Mouse (Mus musculus): ENCODE results near the gene Tbc1d10c. TPM values are rescaled to one million over a fixed set of nuclear protein-coding genes. Genes with fewer than 3 reads are reported as not detected.
"Not testable (repeated sequence)": the region's sequence is repeated elsewhere in the genome, so short reads cannot be mapped to it uniquely, and the experiment has no call there.

The Tbc1d10c gene
- polyA plus RNA-seq, 1 experiment from 2014 or later = 0.43 TPM

GRCm38 (mm10) chr19:4142416-4143173 lies 48.5 kb downstream of the Tbc1d10c start:
- no peak overlapping the region for H3K9ac ChIP-seq (ENCODE audit: low read length)
- no peak for DNase-seq (ENCODE audit: low spot score)
- H3K27ac ChIP-seq (ENCODE audit: low read depth, low read length) = no peak overlapping the region
- H3K4me2 ChIP-seq (ENCODE audit: low read depth, low read length, severe bottlenecking) = no peak overlapping the region
- no peaks in the 10 kb centered on the region; the same call in 1 of the 2 replicates for H3K9me3 ChIP-seq (ENCODE audit: control insufficient read depth, low read length)
- 93% methylated on average over 18 of the region's 18 CpGs for whole genome bisulfite sequencing
- H3K27me3 ChIP-seq (ENCODE audit: control insufficient read depth, insufficient read depth, low read length) = no peaks in the 10 kb centered on the region
- no peaks in the 10 kb centered on the region; the same call in 1 of the 2 replicates for H3K4me1 ChIP-seq (replicated peaks; ENCODE audit: control insufficient read depth, insufficient read depth, low read length)
- ATAC-seq (replicated peaks; ENCODE audit: low FRiP score) = no peak
- H3K36me3 ChIP-seq (ENCODE audit: control insufficient read depth, insufficient read depth, low read length) = no peaks in the 10 kb centered on the region
- H3K4me3 ChIP-seq (ENCODE audit: low read depth, low read length) = no peak overlapping the region

GRCm38 (mm10) chr19:4140147-4140546 lies 50.9 kb downstream of the Tbc1d10c start:
- Histone ChIP-seq H3K9ac (ENCODE audit: low read length) (no peak overlapping the region), H3K4me3 (ENCODE audit: low read depth, low read length) (no peak overlapping the region), H3K9me3 (ENCODE audit: control insufficient read depth, low read length) (no peaks in the 10 kb centered on the region), H3K36me3 (ENCODE audit: control insufficient read depth, insufficient read depth, low read length) (no peaks in the 10 kb centered on the region), H3K4me1 (replicated peaks; ENCODE audit: control insufficient read depth, insufficient read depth, low read length) (no peaks in the 10 kb centered on the region), H3K4me2 (ENCODE audit: low read depth, low read length, severe bottlenecking) (no peak overlapping the region), H3K27me3 (ENCODE audit: control insufficient read depth, insufficient read depth, low read length) (no peaks in the 10 kb centered on the region), H3K27ac (ENCODE audit: low read depth, low read length) (no peak overlapping the region)
- ATAC-seq (replicated peaks; ENCODE audit: low FRiP score) (no peak), DNase-seq (ENCODE audit: low spot score) (no peak)
- 86% methylated on average over 6 of the region's 6 CpGs for WGBS

- Histone ChIP-seq H3K36me3 (ENCODE audit: control insufficient read depth, insufficient read depth, low read length) (no peaks in the 10 kb centered on the region), H3K27me3 (ENCODE audit: control insufficient read depth, insufficient read depth, low read length) (no peaks in the 10 kb centered on the region), H3K27ac (ENCODE audit: low read depth, low read length) (no peak within 1 kb of the TSS), H3K4me1 (replicated peaks; ENCODE audit: control insufficient read depth, insufficient read depth, low read length) (no peaks in the 10 kb centered on the region), H3K9ac (ENCODE audit: low read length) (no peak within 1 kb of the TSS), H3K4me2 (ENCODE audit: low read depth, low read length, severe bottlenecking) (no peak within 1 kb of the TSS), H3K4me3 (ENCODE audit: low read depth, low read length) (no peak within 1 kb of the TSS), H3K9me3 (ENCODE audit: control insufficient read depth, low read length) (no peaks in the 10 kb centered on the region)
- ATAC-seq (replicated peaks; ENCODE audit: low FRiP score) (no peak), DNase-seq (ENCODE audit: low spot score) (no peak)
- 58% methylated on average over 2 of the region's 2 CpGs for WGBS
Measured at GRCm38 (mm10) chr19:4139446-4139845, 51.6 kb downstream of the Tbc1d10c start, which contains the start of gene Gpr152. Gpr152 (plus strand) TSS chr19:4139787.

- no peaks in the 10 kb centered on the region for H3K4me1 ChIP-seq (replicated peaks; ENCODE audit: control insufficient read depth, insufficient read depth, low read length)
- WGBS = 86% methylated on average over 5 of the region's 5 CpGs
- ATAC-seq (replicated peaks; ENCODE audit: low FRiP score) (no peak), DNase-seq (ENCODE audit: low spot score) (no peak)
- no peak overlapping the region for H3K4me2 ChIP-seq (ENCODE audit: low read depth, low read length, severe bottlenecking)
- H3K9ac ChIP-seq (ENCODE audit: low read length) = no peak overlapping the region
- H3K27me3 ChIP-seq (ENCODE audit: control insufficient read depth, insufficient read depth, low read length) = no peaks in the 10 kb centered on the region
- H3K4me3 ChIP-seq (ENCODE audit: low read depth, low read length) = no peak overlapping the region
- H3K36me3 ChIP-seq (ENCODE audit: control insufficient read depth, insufficient read depth, low read length) = no peaks in the 10 kb centered on the region; the same call in 1 of the 2 replicates
- H3K9me3 ChIP-seq (ENCODE audit: control insufficient read depth, low read length) = no peaks in the 10 kb centered on the region
- H3K27ac ChIP-seq (ENCODE audit: low read depth, low read length) = no peak overlapping the region
Measured at GRCm38 (mm10) chr19:4137913-4138312, 53.2 kb downstream of the Tbc1d10c start.

GRCm38 (mm10) chr19:4136463-4136862 lies 54.6 kb downstream of the Tbc1d10c start:
- DNase-seq (ENCODE audit: low spot score) (no peak), ATAC-seq (replicated peaks; ENCODE audit: low FRiP score) (no peak)
- no peaks in the 10 kb centered on the region for H3K9me3 ChIP-seq (ENCODE audit: control insufficient read depth, low read length)
- H3K4me3 ChIP-seq (ENCODE audit: low read depth, low read length) = no peak overlapping the region
- no peaks in the 10 kb centered on the region for H3K4me1 ChIP-seq (replicated peaks; ENCODE audit: control insufficient read depth, insufficient read depth, low read length)
- peaks cover 3% of the 10 kb centered on the region; the same call in 1 of the 2 replicates for H3K36me3 ChIP-seq (ENCODE audit: control insufficient read depth, insufficient read depth, low read length)
- H3K4me2 ChIP-seq (ENCODE audit: low read depth, low read length, severe bottlenecking) = no peak overlapping the region
- no peak overlapping the region for H3K27ac ChIP-seq (ENCODE audit: low read depth, low read length)
- 71% methylated on average over 5 of the region's 5 CpGs for WGBS
- no peak overlapping the region for H3K9ac ChIP-seq (ENCODE audit: low read length)
- no peaks in the 10 kb centered on the region for H3K27me3 ChIP-seq (ENCODE audit: control insufficient read depth, insufficient read depth, low read length)

- not testable (repeated sequence) for H3K36me3 ChIP-seq (ENCODE audit: control insufficient read depth, insufficient read depth, low read length); H3K27me3 ChIP-seq (ENCODE audit: control insufficient read depth, insufficient read depth, low read length); H3K4me1 ChIP-seq (replicated peaks; ENCODE audit: control insufficient read depth, insufficient read depth, low read length); H3K4me2 ChIP-seq (ENCODE audit: low read depth, low read length, severe bottlenecking); H3K9me3 ChIP-seq (ENCODE audit: control insufficient read depth, low read length); DNase-seq (ENCODE audit: low spot score); H3K4me3 ChIP-seq (ENCODE audit: low read depth, low read length); H3K27ac ChIP-seq (ENCODE audit: low read depth, low read length); H3K9ac ChIP-seq (ENCODE audit: low read length); ATAC-seq (replicated peaks; ENCODE audit: low FRiP score)
- WGBS = 26% methylated on average over 8 of the region's 8 CpGs
Measured at GRCm38 (mm10) chr19:4135963-4136345, 55.1 kb downstream of the Tbc1d10c start.

- 88% methylated on average over 6 of the region's 6 CpGs for WGBS
- H3K9me3 ChIP-seq (ENCODE audit: control insufficient read depth, low read length); H3K4me1 ChIP-seq (replicated peaks; ENCODE audit: control insufficient read depth, insufficient read depth, low read length); H3K27ac ChIP-seq (ENCODE audit: low read depth, low read length); H3K9ac ChIP-seq (ENCODE audit: low read length); DNase-seq (ENCODE audit: low spot score); H3K36me3 ChIP-seq (ENCODE audit: control insufficient read depth, insufficient read depth, low read length); H3K27me3 ChIP-seq (ENCODE audit: control insufficient read depth, insufficient read depth, low read length); H3K4me3 ChIP-seq (ENCODE audit: low read depth, low read length); ATAC-seq (replicated peaks; ENCODE audit: low FRiP score); H3K4me2 ChIP-seq (ENCODE audit: low read depth, low read length, severe bottlenecking): not testable (repeated sequence)
Measured at GRCm38 (mm10) chr19:4135229-4135962, 55.7 kb downstream of the Tbc1d10c start.

GRCm38 (mm10) chr19:4134354-4134753 lies 56.7 kb downstream of the Tbc1d10c start:
- Histone ChIP-seq H3K9me3 (ENCODE audit: control insufficient read depth, low read length) (no peaks in the 10 kb centered on the region), H3K36me3 (ENCODE audit: control insufficient read depth, insufficient read depth, low read length) (peaks cover 3% of the 10 kb centered on the region; the same call in 1 of the 2 replicates), H3K4me1 (replicated peaks; ENCODE audit: control insufficient read depth, insufficient read depth, low read length) (no peaks in the 10 kb centered on the region), H3K9ac (ENCODE audit: low read length) (no peak overlapping the region), H3K27ac (ENCODE audit: low read depth, low read length) (no peak overlapping the region), H3K4me2 (ENCODE audit: low read depth, low read length, severe bottlenecking) (no peak overlapping the region), H3K4me3 (ENCODE audit: low read depth, low read length) (no peak overlapping the region), H3K27me3 (ENCODE audit: control insufficient read depth, insufficient read depth, low read length) (no peaks in the 10 kb centered on the region)
- no peak for DNase-seq (ENCODE audit: low spot score)
- ATAC-seq (replicated peaks; ENCODE audit: low FRiP score) = no peak
- 77% methylated on average over 4 of the region's 4 CpGs for WGBS
